Mouse (Mus musculus): Measurements from ENCODE around the gene Ank3. TPM values are rescaled to one million over a fixed set of nuclear protein-coding genes. Genes with fewer than 3 reads are reported as not detected.
"Not testable (repeated sequence)": the region's sequence is repeated elsewhere in the genome, so short reads cannot be mapped to it uniquely, and the experiment has no call there.

Ank3 gene
- 10 to 100 TPM; 67.9 to 68.1 TPM for total RNA-seq (2021)
- long read RNA-seq, experiment 1, partial matches to known transcripts: 2 of 12 reads
- long read RNA-seq, experiment 1, other reads (novel, unspliced or antisense): 10 of 12 reads
- long read RNA-seq, experiment 2, partial matches to known transcripts: 3 of 12 reads
- long read RNA-seq, experiment 2, other reads (novel, unspliced or antisense): 8 of 12 reads

DNA sequence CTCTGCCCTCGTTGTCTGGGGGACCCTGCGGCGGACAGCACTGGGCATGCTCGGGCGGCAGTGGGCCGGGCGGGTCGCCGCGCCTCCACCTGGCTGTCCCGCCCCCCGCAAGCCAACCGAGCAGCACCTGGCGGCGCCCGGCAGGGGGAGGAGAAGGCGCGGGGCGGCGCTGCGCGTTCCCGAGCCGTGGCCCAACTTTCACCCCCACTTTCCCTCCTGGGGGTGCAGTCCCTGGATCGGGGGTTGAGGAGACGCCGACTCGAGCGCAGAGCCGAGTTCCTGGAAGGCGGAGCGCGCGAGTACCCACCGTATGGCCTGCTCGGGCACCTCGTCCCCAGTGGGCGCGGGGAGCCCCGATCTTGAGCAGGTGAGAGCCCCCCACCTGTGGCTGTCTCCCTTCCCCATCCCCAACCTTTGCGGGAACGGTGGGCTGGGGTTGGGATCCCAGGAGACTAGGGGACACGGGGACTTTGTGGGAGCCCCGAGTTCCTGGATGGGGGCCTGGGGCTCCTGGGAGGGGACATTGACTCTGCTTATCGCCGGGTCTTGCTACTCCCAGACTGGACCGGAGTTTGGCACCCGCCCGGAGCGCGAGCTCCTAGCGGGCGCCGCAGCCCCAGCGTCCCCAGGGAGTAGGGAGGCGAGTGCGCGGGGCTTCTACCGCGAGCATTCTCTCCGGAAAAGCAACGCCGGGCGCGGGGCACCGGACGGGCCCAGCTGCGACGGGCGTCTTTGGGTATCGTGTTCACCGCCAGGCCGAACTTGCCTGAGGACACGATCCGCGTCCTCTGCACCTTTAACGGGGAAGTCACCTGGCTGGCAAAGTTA, at the start of gene Ank3:
TSS of gene Ank3 (plus strand) at position 11 of the 828 bp plus-strand sequence.
- peak; percentile 1 to 5 for DNase-seq

DNA sequence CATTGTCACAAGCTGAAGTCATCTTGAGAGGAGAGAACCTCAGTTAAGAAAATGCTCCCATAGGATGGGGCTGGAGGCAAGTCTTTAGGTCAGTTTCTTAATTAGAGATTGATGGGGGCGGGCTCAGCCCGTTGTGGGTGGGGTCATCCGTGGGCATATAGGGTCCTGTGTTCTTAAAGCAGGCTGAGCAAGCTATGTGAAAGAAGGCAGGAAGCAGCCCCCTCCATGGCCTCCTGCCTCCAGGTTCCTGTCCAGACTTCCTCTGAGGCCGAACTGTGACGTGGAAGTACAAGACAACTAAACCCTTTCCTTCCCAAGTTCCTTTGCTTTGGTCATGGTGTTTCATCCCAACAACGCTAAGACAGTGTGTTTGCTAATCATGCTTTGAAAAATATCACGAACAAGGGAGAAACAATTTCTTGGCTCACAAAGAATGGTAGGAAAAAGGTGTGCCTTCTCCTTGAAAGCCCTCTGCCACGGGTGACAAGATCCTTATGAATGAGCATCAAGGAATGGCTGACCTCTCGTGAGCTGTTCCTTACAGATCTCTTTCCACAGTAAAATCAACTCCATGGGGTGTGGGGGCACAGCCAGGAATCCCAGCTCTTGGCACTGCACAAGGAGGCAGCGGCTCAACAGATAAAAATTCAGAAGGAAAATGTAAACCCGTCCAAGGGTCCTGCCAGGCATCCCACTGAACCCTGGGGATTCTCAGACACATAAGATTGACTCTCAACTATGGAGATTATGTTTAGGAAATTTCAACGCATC, 47.3 kb upstream of the Ank3 start:
- DNase-seq: no peak

DNA sequence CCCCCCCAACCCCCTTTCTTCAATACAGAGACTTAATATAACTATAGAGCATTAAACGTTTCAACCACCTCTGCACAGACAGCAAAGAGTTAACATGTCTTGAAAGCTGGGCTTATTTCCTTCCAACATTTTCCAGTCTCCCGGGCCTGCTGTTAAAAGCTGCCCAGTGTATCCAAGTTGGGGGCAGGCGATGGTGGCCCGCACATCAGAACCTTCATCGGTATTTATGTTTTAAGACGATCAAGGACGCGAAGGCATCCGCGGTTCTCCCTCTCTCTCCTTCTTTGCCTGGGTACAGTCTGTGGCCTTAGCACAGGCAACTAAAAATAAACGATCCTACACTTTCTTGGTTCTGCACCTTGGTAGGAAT, 46.7 kb upstream of the Ank3 start:
- no peak for DNase-seq

DNA sequence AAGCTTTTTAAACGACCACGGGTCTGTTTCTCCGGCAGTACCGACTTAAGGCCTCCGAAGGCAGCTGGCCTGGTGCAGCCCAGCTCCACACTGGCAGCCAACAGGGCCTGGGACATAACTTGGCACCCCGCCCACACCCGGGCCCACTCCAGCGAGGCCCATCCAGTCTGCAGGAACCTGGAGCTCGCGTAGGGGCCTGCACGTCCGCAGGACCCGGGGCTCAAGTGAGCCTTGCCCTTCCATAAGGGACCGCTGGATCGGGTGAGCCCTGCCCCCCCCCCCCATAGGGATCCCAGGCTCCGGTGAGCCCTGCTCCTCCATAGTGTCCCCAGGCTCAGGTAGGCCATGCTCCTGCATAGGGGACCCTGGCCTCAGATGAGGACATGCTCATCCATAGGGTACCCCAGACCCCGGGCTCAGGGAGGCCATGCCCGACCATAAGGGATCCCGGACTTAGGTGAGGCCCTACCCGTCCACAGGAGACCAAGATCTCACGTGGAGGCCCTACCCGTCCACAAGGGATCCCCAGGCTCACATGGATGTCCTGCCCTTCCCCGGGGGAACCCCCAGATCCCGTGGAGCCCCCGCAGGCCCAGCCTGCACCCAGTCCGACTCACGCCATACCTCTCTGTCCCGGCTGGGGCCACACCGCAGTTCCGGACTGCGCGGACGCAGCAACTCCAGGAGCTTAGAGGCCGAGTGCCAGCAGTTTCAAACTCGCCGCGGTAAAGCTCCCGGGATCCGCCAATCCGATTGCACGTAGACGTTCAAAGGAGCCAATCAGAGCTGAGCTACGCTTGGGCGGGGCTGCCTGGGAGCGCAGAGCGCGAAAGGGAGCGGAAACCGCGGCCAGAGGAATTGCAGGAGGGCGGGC, 46.1 kb upstream of the Ank3 start, which contains the start of gene Cdk1:
TSS of gene Cdk1 (minus strand) at position 727 of the 874 bp plus-strand sequence.
- DNase-seq: peak; percentile 98

DNA sequence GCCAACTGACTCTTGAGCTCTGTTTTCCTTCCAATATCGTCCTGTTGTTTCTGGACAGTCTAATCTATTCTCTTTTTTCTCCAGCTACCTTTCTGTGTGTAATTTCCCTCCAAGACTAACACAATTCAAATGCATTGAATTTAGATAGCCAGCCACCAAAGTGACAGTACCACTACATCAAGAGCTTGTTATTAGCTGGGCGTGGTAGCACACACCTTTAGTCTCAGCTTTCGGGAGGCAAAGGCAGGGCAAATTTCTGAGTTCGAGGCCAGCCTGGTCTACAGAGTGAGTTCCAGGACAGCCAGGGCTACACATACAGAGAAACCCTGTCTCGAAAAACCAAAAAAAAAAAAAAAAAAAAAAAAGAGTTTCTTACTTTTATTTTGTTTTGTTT, 45.5 kb upstream of the Ank3 start:
- not testable (repeated sequence) for DNase-seq

- no peak for DNase-seq
Measured at GRCm38 (mm10) chr10:69359666-69360065, 38.9 kb upstream of the Ank3 start.

DNA sequence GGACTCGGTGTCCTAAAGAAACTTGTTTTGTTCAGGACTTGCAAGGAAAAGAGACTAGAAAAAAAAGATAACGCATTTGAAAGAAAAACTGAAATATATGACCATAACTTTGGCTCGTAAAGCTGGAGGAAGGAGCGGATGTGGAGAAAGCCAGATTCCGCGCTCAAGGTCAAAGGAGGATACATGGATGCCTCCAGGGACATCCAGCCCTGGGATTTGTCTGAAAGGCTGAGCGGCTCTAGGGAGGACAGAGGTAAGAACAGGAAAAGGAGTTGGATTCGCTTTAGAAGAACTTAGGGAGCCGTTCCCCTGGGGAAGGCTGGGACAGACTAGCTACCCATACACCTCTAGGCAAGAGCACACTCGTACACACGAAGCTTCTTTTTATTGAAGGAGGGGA, 32.4 kb upstream of the Ank3 start:
- DNase-seq: peak; percentile 15

DNA sequence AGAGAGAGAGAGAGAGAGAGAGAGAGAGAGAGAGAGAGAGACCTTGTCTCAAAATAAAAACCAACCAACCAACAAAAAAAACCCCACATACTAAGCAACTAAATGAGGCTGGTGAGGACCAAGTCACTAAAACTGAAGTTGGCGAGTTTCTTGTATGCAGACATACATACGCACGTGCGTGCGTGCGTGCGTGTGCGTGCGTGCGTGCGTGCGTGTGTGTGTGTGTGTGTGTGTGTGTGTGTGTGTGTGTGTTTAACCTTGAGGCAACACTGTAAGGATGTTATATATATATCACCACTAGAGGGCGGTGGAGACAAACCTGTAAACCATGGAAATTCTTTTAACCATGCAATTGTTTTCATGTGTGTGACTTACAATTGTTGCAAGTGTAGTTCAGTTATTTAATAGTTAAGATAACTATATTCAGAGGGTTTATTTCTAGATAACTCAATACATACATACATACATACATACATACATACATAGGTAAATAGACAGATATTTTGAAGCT, 31.6 kb upstream of the Ank3 start:
- no peak for DNase-seq

DNA sequence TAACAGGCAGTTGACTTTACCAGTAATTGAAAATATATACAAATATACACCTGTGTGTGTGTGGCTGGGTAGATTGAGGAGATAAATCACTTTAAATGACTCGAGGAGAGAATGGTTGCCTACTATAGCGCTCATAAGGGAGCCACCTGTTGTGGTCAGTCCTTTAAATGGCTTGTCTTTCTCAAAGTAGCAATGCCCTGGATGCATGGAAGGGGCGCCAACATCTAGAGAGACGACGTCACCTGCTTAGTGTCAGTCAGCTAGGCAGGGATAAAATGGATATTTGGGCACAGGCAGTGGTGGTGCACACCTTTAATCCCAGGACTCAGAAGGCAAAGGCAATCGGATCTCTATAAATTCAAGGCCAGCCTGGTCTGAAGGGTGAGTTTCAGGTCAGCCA, 29.3 kb upstream of the Ank3 start:
- no peak for DNase-seq

DNA sequence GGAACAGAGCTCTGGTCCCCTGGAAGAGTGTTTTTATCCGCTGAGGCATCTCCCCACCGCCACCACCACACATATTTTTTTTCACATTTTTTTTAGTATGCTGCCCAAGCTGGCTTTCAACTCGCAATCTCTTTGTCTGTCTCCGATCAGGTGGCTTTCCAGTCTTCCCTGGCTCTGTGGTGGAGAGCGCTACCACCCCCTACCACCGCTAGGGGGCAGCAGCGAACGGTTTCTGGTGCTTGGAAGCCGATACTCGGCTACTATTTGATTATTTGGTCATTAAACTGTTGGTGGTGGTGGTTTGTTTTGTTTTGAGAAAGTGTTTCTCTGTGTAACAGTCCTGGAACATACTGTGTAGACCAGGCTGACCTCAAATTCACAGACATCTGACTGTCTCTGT, 27.1 kb upstream of the Ank3 start:
- peak in 1 of 2 experiments; percentile 29 for DNase-seq

- no peak for DNase-seq
Measured at GRCm38 (mm10) chr10:69372061-69372460, 26.5 kb upstream of the Ank3 start.

GRCm38 (mm10) chr10:69373796-69374550, 24.6 kb upstream of the Ank3 start:
- no peak for DNase-seq

DNA sequence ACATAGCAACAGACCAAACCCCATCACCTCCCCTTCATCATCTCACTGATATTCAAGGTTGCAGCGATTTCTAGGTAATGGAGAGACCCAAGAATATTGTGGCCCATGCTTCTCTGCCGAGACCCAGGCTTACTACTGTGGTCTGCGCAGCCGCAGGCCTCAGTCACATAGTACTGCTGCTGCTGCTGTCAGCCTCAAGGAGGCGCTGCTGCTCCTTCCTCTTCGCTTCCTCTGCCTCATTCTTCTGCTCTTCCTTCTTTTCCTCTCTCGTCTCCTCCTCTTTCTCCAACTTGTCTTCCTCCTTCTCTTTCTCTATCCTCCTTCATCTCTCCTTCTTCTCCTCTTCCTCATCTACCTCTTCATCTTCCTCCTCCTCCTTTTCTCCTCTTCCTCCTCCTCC, 23.4 kb upstream of the Ank3 start:
- no peak for DNase-seq

- DNase-seq: no peak
Measured at GRCm38 (mm10) chr10:69383186-69383585, 15.4 kb upstream of the Ank3 start.

- no peak for DNase-seq
Measured at GRCm38 (mm10) chr10:69384640-69385039, 13.9 kb upstream of the Ank3 start.

- no peak for DNase-seq
Measured at GRCm38 (mm10) chr10:69385136-69385535, 13.4 kb upstream of the Ank3 start.

DNA sequence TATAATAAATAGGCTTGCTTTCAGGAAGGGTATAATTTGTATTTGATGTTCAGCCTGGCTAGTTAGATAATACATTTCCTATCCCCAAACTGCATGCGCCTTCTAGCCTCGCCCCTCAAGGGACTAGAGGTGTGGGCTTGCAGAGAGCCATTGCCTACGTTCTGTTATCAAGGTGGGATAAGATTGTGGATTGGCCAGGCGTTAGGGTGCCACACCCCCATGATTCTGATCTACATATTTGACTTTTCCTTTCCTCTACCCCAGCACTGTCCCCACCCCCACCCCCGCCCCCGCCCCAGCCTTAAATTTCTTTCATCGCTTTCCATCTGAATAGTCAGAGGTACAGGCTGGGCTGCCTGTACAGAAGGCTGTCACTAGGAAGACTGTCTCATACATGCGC, 11.8 kb upstream of the Ank3 start:
- DNase-seq: no peak

- no peak for DNase-seq
Measured at GRCm38 (mm10) chr10:69389511-69389910, 9.1 kb upstream of the Ank3 start.

DNA sequence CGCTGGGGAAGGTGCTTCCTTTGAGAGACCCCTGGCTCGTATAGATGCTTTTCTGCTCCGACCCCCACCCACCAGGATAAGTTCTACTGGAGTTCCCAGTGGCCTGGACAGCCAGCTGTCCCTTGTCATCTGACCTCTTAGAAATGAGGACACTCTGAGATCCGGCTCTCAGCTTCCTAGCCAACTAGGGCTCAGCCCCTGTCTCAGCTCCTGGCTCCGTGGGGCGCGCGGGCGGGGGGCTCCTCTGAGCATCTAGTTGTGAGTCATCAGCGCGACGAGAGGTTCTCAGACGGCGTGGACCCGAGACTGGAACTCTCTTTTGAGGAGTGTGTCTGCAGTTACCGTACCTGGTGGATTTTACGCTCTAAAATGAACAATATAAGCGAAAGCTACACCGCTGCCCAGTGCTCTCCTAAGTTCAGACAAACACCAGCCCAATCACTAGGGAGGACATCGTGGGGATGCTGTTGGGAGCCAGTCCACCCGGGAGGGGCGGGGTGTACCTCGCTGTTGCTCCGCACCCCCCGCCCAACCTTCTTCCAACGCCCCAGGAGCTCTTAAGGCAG, 293 bp upstream of the Ank3 start:
- DNase-seq: peak; percentile 12

- DNase-seq: no peak
Measured at GRCm38 (mm10) chr10:69399814-69400385, 1.3 kb downstream of the Ank3 start.

Data from heart, adult 18-20 months (tissue).